Mouse (Mus musculus) lung, postnatal 0 days (tissue): Measurements from ENCODE around the gene Zup1. TPM values are rescaled to one million over a fixed set of nuclear protein-coding genes. Genes with fewer than 3 reads are reported as not detected.

Source experiments
- ATAC-seq: fragments of 200-750 bp; cut with Nextera tagmentation; 2 replicates; pipeline ENCODE4 v1.8.0; 2017; ENCODE audit warnings: moderate library complexity
- DNase-seq: peaks from one replicate; pipeline ENCODE4 v3.0.0-alpha.2; 2016; ENCODE audit warnings: low spot score
- H3K27ac ChIP-seq: fragments of 300-500 bp; sonication (generic); 2 replicates; pipeline ENCODE4 v1.5.1; 2014; ENCODE audit warnings: antibody characterized with exemption, mild to moderate bottlenecking, low read length, mixed read lengths
- H3K27me3 ChIP-seq: fragments of 300-500 bp; sonication (generic); replicated peaks from 2 replicates; pipeline ENCODE4 v1.6.1; 2014; ENCODE audit warnings: low read length, mixed read lengths; ENCODE audit not compliant: insufficient read depth
- H3K36me3 ChIP-seq: fragments of 300-500 bp; sonication (generic); 2 replicates; pipeline ENCODE4 v1.6.1; 2014; ENCODE audit warnings: low read length, mixed read lengths; ENCODE audit not compliant: insufficient read depth
- H3K4me1 ChIP-seq: fragments of 300-500 bp; sonication (generic); 2 replicates; pipeline ENCODE4 v1.6.1; 2014; ENCODE audit warnings: antibody characterized with exemption, low read depth, low read length, mixed read lengths; ENCODE audit not compliant: insufficient read depth
- H3K4me2 ChIP-seq: fragments of 300-500 bp; sonication (generic); replicated peaks from 2 replicates; pipeline ENCODE4 v1.6.1; 2014; ENCODE audit warnings: low read depth, mild to moderate bottlenecking, low read length, moderate library complexity, mixed read lengths
- H3K4me3 ChIP-seq: fragments of 300-500 bp; sonication (generic); 2 replicates; pipeline ENCODE4 v1.5.1; 2014; ENCODE audit warnings: low read depth, low read length
- H3K9ac ChIP-seq: fragments of 300-500 bp; sonication (generic); replicated peaks from 2 replicates; pipeline ENCODE4 v1.6.1; 2014; ENCODE audit warnings: low read depth, mild to moderate bottlenecking
- H3K9me3 ChIP-seq: fragments of 300-500 bp; sonication (generic); 2 replicates; pipeline ENCODE4 v1.6.1; 2016; ENCODE audit warnings: low read length, mixed read lengths
- CTCF ChIP-seq: IDR thresholded peaks from 2 replicates; pipeline ENCODE4 v1.5.1; 2016; ENCODE audit warnings: antibody characterized with exemption, mild to moderate bottlenecking
- EP300 ChIP-seq: IDR thresholded peaks from 2 replicates; pipeline ENCODE4 v1.6.1; 2016; ENCODE audit warnings: antibody characterized with exemption, mild to moderate bottlenecking, control low read depth
- WGBS: fragments of 180-500 bp; shearing (Covaris S2); extraction: QIAGEN DNeasy Blood & Tissue Kit; methylation state at CpG from one replicate; pipeline ENCODE4 v1.1.7; 2014; 5-methylcytosine and 5-hydroxymethylcytosine counted together
- polyA plus RNA-seq: library from polyadenylated mRNA; unstranded; fragments of >200 nt; fragmentation: Nextera tagmentation; extraction: Ambion mirVana; gene quantifications from 2 replicates; pipeline ENCODE4 v1.2.1, GENCODE M21; 2015

Zup1 gene
- polyA plus RNA-seq, 1 experiment from 2014 or later, result 13.7 TPM

- ATAC-seq, result no peak
- no peak overlapping the region for H3K4me2 ChIP-seq
- WGBS, result 91% methylated on average over 2 of the region's 2 CpGs
- no peaks in the 10 kb centered on the region for H3K4me1 ChIP-seq
- no peaks in the 10 kb centered on the region for H3K9me3 ChIP-seq
- no peak overlapping the region for H3K27ac ChIP-seq
- H3K36me3 ChIP-seq, result no peaks in the 10 kb centered on the region
- DNase-seq, result no peak
- H3K9ac ChIP-seq, result no peak overlapping the region
- TF ChIP-seq EP300 (no peak), CTCF (no peak)
- H3K4me3 ChIP-seq, result no peak overlapping the region
- H3K27me3 ChIP-seq, result no peaks in the 10 kb centered on the region
These were observed 78.2 kb downstream of the Zup1 start for GRCm38 (mm10) chr10:33872672-33873398.

- TF ChIP-seq EP300, result no peak
- TF ChIP-seq CTCF, result no peak
- Histone ChIP-seq H3K4me2 (no peak overlapping the region), H3K27me3 (no peaks in the 10 kb centered on the region), H3K9ac (no peak overlapping the region), H3K9me3 (no peaks in the 10 kb centered on the region), H3K4me1 (no peaks in the 10 kb centered on the region), H3K27ac (no peak overlapping the region), H3K36me3 (no peaks in the 10 kb centered on the region), H3K4me3 (no peak overlapping the region)
- WGBS, result 6% methylated on average over 1 of the region's 1 CpGs
- ATAC-seq (no peak), DNase-seq (no peak)
These were observed 80.6 kb downstream of the Zup1 start for GRCm38 (mm10) chr10:33870441-33870840.

Other genes with a start within 250 kb of the Zup1 start
- not detected in 2 replicates for gene Sult3a2, start 164.6 kb downstream of the Zup1 start, polyA plus RNA-seq
- not detected in 2 replicates for gene Sult3a1, start 93.5 kb downstream of the Zup1 start, polyA plus RNA-seq
- 2.1 and 2.6 TPM in 2 replicates for gene Rsph4a, start 46.2 kb downstream of the Zup1 start, polyA plus RNA-seq
- 95.9 and 96.5 TPM in 2 replicates for gene Rwdd1, start 68.4 kb upstream of the Zup1 start, polyA plus RNA-seq
- not detected in 2 replicates for gene Trappc3l, start 86.3 kb upstream of the Zup1 start, polyA plus RNA-seq
- gene Calhm4, start 93.0 kb upstream of the Zup1 start, polyA plus RNA-seq, result not detected in 2 replicates
- 1.2 and 1.3 TPM in 2 replicates for gene Calhm5, start 145.2 kb upstream of the Zup1 start, polyA plus RNA-seq
- 1.1 TPM in 2 replicates for gene Calhm6, start 176.7 kb upstream of the Zup1 start, polyA plus RNA-seq